Mouse (Mus musculus): ENCODE results near the gene Zcchc4.

- TF ChIP-seq CTCF (IDR thresholded peaks at IDR 0.05; ENCODE audit: low read depth), result no peak
- TF ChIP-seq EP300 (IDR thresholded peaks at IDR 0.05; ENCODE audit: low read depth), result no peak
These were observed 942 bp upstream of the Zcchc4 start for GRCm38 (mm10) chr5:52774267-52774666.
